Mouse (Mus musculus): ENCODE results near the gene Clcn2. TPM values are rescaled to one million over a fixed set of nuclear protein-coding genes. Genes with fewer than 3 reads are reported as not detected.

Gene Clcn2
- total RNA-seq, 2 experiments from 2014 or later, result 2.3 to 3.2 TPM

Other genes with a start within 250 kb of the Clcn2 start
- 10 to 100 TPM; 45.1 to 46.1 TPM for gene Eif2b5, start 218.9 kb downstream of the Clcn2 start, total RNA-seq (2021)
- 10 to 100 TPM; 36.3 to 44.4 TPM for gene Dvl3, start 200.8 kb downstream of the Clcn2 start, total RNA-seq (2021)
- gene Ap2m1, start 182.3 kb downstream of the Clcn2 start, total RNA-seq (2021), result 100 to 1,000 TPM; 170 to 199 TPM
- gene Abcf3, start 169.2 kb downstream of the Clcn2 start, total RNA-seq (2021), result 10 to 100 TPM; 51.8 to 52.5 TPM
- under 1 TPM; 0.07 to 0.16 TPM for gene Vwa5b2, start 128.3 kb downstream of the Clcn2 start, total RNA-seq (2021)
- gene Eef1akmt4, start 106.2 kb downstream of the Clcn2 start, total RNA-seq (2021), result 1 to 10 TPM; 4.8 to 5.7 TPM
- gene Gm49333, start 106.1 kb downstream of the Clcn2 start, total RNA-seq (2021), result under 1 TPM; 0.09 to 0.42 TPM
- gene Alg3, start 106.0 kb downstream of the Clcn2 start, total RNA-seq (2021), result 10 to 100 TPM; 10.6 to 11.5 TPM
- gene Camk2n2, start 96.5 kb downstream of the Clcn2 start, total RNA-seq (2021), result 1 to 10 TPM; 2.6 to 3.0 TPM
- under 1 TPM in 1 of 2 experiments, not detected in 1; 0.63 TPM for gene Ece2, start 87.9 kb downstream of the Clcn2 start, total RNA-seq (2021)
- 100 to 1,000 TPM; 175 to 178 TPM for gene Psmd2, start 66.1 kb downstream of the Clcn2 start, total RNA-seq (2021)
- gene Eif4g1, start 49.4 kb downstream of the Clcn2 start, total RNA-seq (2021), result 100 to 1,000 TPM; 324 to 334 TPM
- gene Fam131a, start 24.5 kb downstream of the Clcn2 start, total RNA-seq (2021), result 10 to 100 TPM; 28.0 to 29.8 TPM
- gene Polr2h, start 81 bp downstream of the Clcn2 start, total RNA-seq (2021), result 10 to 100 TPM; 11.6 to 13.5 TPM
- 1 to 10 TPM; 5.2 to 6.3 TPM for gene Chrd, start 15.4 kb upstream of the Clcn2 start, total RNA-seq (2021)
- gene Thpo, start 16.8 kb upstream of the Clcn2 start, total RNA-seq (2021), result 1 to 10 TPM in 1 of 2 experiments, under 1 TPM in 1; 0.63 to 1.3 TPM

Measured in gastrocnemius, postnatal 10 days (tissue).